Mouse (Mus musculus) myocyte (in vitro differentiated cells): ENCODE measurements around the gene Minos1.

Experiments
- CEBPB ChIP-seq: IDR thresholded peaks from 2 replicates; pipeline ENCODE4 v1.6.1; 2011; ENCODE audit warnings: mild to moderate bottlenecking, moderate library complexity; ENCODE audit not compliant: poor library complexity, insufficient read depth, severe bottlenecking
- E2F4 ChIP-seq: IDR thresholded peaks from one replicate; pipeline ENCODE4 v1.6.1; 2011; ENCODE audit warnings: mild to moderate bottlenecking, control low read depth, moderate library complexity; ENCODE audit not compliant: insufficient read depth
- MAX ChIP-seq: IDR thresholded peaks from one replicate; pipeline ENCODE4 v1.6.1; 2011; ENCODE audit warnings: low read depth, mild to moderate bottlenecking, control low read depth
- MYOD1 ChIP-seq, 3 experiments: IDR thresholded peaks; one replicate each; pipeline ENCODE4 v1.6.1; 2011; ENCODE audit warnings: control low read depth in 2 of 3, low read depth in 2 of 3, mild to moderate bottlenecking in 2 of 3, moderate library complexity in 1 of 3; ENCODE audit not compliant: insufficient read length in 2 of 3, control insufficient read depth in 1 of 3
- MYOG ChIP-seq, 3 experiments: IDR thresholded peaks; one replicate each; pipeline ENCODE4 v1.6.1; 2011; ENCODE audit warnings: control low read depth in 2 of 3, low read depth in 2 of 3, mild to moderate bottlenecking in 2 of 3; ENCODE audit not compliant: insufficient read length in 2 of 3, control insufficient read depth in 1 of 3, insufficient read depth in 1 of 3
- POLR2A ChIP-seq: IDR thresholded peaks from one replicate; pipeline ENCODE4 v1.6.1; 2011; ENCODE audit warnings: low read depth, mild to moderate bottlenecking, control low read depth, moderate library complexity; ENCODE audit not compliant: insufficient read length
- POLR2AphosphoS2 ChIP-seq: IDR thresholded peaks from one replicate; pipeline ENCODE4 v1.6.1; 2011; ENCODE audit warnings: low read depth, control low read depth; ENCODE audit not compliant: insufficient read length
- REST ChIP-seq: IDR thresholded peaks from one replicate; pipeline ENCODE4 v1.6.1; 2011; ENCODE audit warnings: mild to moderate bottlenecking, control low read depth, moderate library complexity; ENCODE audit not compliant: insufficient read depth, insufficient read length
- TCF12 ChIP-seq: IDR thresholded peaks from one replicate; pipeline ENCODE4 v1.6.1; 2011; ENCODE audit warnings: mild to moderate bottlenecking, control low read depth; ENCODE audit not compliant: poor library complexity, insufficient read depth, severe bottlenecking
- TCF3 ChIP-seq: IDR thresholded peaks from one replicate; pipeline ENCODE4 v1.6.1; 2011; ENCODE audit warnings: low read depth, control low read depth; ENCODE audit not compliant: insufficient read length

GRCm38 (mm10) chr4:139158350-139158749 lies 27.4 kb upstream of the Minos1 start:
- TF ChIP-seq POLR2A (no peak), CEBPB (no peak), MAX (no peak), REST (no peak), MYOD1 (IDR thresholded peaks at IDR 0.05; ENCODE audit: control insufficient read depth in 1 of 3, insufficient read length in 2 of 3, low read depth in 2 of 3) (no peak), POLR2AphosphoS2 (no peak), TCF12 (no peak), E2F4 (no peak), MYOG (IDR thresholded peaks at IDR 0.05; ENCODE audit: control insufficient read depth in 1 of 3, insufficient read depth in 1 of 3, insufficient read length in 2 of 3, low read depth in 2 of 3) (no peak), TCF3 (no peak)
